Mouse (Mus musculus): ENCODE results near the gene Prim1.

The Prim1 gene

DNA sequence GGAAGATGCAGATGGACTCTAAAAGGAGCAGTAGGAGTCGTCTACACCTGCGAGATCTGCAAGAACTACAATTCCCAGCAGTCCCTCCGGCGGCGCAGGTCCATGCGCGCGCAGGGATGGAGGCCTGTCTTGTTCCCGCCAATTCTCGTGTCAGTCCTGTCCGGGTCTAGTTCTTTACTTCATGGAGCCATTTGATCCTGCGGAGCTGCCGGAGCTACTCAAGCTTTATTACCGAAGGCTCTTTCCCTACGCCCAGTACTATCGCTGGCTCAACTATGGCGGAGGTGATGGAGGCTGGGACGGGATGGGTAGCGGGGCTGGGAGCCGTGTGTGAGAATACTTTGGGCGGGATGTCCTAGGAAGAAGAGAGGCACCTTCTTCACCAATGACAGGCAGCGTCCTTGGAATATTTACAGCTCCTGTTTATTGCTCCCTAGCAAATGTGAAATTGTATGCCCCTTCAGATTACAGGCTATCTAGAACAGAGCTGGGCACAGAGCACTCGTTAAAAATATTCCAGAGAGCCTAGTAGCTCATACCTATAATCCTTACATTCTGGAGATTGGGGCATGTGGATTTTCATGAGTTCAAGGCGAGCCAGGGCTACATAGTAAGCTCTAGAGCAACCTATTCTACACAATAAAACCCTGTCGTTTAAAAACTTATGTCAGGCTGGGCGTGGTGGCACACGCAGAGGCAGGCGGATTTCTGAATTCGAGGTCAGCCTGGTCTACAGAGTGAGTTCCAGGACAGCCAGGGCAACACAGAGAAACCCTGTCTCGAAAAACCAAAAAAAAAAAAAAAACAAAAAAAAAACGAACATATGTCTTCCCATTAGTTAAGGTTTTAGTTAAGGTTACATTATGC, at the start of gene Prim1:
Prim1 (plus strand) TSS at position 101 of the 867 bp plus-strand sequence.
- DNase-seq, result peak; percentile 88

DNA sequence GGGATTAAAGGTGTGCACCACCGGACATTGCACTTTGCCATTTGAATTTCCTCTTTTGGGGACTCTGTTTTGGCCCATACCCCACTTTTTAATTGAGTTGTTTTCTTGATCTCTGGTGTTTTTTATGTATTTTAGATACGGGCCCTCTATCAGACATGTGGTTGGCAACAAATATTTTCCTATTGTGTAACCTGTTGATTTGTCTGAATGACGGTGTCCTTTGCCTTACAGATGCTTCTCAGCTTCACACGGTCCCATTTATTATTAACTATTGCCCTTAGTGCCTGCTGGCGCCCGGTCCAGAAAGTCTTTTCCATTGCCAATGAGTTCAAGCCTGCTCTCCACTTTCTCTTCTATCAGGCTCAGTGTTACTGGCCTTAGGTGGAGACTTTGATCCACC, 48.5 kb upstream of the Prim1 start:
- no peak for DNase-seq

DNA sequence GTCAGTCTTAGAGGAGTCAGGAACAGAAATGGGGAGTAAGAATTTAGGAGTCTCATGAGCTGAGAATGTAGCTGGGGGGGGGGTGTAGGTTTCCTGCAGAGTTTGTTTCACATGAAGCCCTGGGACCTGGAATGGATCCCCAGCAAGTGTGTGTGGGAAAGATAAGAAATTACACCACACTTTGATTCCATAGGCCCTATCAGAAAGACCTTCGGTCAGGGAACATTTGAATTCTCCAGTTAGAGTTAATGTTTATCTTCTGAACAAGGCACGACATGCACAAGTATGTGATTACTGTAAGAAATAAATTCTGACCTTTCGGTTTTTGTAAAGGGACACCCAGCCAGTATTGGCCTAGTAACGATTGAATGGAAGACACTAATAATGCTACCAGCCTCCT, 45.1 kb upstream of the Prim1 start:
- DNase-seq, result no peak

DNA sequence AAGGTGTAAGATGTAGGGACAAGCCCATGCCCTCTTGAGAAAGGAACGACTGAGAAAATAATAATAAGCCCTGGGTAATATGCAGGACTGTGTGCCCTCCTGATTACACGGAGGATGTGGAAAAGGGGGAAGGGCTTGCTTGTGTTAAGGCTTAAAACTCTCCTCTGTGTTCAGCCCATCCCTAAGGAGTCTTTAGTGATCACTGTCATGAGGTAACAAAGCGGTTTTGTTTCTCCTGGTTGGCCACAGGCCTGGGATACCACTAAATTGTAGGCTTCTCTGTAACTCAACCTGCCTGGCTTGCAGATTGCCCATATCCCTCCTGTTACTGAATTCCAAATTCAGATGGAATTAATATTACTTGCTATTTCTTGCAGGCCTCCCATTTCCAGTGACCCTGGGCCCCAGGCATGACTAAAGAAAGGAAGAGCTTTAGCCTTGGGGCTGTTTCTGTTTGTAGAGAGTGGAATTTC, 44.6 kb upstream of the Prim1 start:
- no peak for DNase-seq

DNA sequence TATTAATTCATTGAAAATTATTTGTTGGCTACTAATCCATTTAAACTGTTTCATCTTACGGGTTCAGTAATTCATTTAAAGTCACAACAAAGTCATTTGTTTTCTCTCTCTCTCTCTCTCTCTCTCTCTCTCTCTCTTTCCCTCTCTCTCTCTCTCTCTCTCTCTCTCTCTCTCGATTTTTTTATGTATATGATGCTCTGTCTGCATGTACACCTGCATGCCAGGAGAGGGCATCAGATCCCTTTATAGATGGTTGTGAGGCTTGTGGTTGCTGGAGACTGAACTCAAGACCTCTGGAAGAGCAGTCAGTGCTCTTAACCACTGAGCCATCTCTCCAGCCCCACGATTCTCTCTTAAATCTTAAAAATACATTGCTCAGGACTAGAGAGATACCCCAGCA, 43.8 kb upstream of the Prim1 start:
- peak; percentile 8 for DNase-seq

DNA sequence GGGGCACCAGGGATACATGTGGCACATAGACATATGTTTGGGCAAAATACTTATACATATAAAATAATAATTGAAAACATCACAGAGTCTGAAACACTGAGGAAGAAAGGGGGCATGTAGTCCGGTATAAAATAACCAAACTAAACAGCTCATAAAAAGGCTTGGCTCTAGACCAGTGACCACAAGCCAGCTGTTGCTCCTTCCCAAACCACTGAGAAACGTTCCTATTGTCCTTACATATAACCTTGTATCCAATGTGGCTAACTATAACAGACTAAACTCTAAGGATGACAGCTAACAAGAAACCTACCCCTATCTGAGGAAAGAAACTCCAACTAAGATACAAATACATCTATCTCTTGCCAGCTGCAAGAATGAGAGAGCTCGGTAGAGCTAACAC, 40.9 kb upstream of the Prim1 start:
- no peak for DNase-seq

DNA sequence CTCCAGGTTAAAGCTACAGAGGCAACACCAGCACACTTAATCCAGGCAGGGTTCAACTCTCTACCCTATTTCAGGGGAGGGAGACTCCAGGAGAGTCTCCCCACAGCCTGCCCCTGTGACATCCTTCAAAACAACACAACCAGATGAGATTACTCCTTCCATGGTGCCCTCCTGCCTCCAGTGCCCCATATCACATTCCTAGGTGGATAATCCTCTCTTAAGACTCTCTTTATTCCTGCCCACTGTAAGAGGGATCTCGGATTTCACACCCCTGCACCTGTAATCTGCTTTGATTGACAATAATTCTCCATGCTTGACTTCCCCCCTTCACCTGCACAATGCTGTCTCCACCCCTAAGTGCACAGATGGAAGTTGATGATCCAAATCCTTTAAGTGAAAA, 39.5 kb upstream of the Prim1 start:
- DNase-seq, result no peak

DNA sequence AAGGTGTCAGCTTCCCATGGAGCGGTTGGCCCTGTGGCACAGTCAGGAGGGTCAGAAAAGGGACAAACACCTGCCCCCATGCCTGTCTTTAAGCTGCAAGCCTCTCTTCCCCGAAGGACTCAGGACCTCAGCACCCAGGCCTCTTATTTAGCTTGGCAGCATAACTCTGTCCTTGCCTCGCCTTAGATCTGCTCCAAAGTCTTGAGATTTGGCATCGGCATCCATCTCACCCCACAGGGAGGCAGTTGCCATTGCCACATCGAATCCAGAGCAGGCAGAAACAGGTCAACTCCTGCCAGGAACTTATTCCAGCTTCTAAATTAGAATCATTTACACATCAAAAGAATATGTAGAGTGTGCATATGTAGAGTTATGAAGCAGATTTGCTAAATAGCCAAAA, 30.3 kb upstream of the Prim1 start:
- DNase-seq, result no peak

DNA sequence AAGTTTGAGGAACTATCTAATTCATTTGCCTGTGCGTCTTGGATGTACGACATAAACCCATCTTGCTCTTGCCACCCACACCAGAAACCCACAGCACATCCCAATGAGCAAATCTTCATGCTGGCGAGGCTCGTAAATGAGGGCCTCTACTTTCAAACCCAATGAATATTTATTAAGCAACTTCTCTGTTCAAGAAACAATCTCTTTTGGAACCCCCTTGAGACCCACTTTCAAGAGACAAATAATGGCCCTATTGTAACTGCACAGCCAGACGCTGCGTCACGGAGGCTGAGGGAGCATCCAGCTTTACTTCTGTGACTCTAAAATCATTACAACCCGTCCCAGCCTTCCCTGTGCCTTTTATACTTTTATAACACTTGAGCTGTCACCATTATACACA, 29.4 kb upstream of the Prim1 start:
- no peak for DNase-seq

DNA sequence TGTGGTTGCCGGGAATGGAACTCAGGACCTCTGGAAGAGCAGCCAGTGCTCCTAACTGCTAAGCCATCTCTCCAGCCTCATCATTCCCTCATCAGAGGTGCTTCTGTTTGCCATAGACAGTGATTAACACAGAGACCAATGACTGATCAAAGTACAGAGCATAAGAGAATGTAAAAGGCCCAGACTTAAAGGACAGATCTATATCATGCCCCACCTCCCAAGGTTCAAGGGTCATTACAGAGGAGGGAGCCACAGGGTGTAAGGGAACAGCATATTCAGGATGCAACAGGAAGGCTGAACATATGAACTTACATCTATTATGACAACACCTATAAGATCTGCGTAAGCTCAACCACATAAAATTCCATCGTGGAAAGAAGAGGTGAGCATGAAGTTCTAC, 18.3 kb upstream of the Prim1 start:
- no peak for DNase-seq

DNA sequence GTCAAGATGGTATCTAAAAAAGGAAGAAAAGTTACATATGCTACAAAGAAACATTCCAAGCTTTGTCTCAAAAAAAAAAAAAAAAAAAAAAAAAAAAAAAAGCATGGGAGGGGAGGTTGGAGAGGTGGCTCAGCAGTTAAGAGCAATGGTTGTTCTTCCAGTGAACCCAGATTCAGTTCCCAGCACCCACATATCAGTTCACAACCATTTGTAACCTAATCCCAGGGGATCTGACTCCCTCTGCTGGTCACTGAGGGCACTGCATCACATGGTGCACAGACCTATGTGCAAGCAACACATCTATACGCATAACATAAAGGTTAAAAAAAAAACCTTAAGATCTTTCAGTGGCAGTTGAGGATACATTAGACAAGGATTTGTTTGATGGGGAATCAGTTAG, 16.7 kb upstream of the Prim1 start:
- DNase-seq, result no peak

DNA sequence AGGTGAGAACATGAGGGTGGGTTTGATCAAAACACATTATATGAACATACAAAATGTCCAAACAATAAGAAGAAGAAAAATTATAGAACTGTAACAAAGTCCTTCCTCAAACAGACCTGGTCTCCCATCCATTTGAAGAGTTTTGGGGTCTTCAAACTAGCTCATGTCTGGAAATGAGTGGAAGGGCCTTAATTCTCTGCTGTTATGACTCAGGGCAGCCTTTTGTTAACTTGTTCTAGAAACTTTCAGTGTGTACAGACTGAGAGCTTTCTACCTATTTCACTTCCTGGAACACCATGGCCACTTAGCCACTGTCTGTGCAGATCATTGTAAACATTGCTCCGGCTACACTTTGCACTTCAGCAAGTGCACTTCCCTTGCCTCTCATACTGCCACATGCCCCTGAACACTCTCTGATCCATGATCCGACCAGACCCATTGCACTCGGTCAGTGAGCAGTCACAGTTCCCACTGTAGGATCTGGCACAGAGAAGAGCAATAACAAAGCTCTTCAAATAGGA, 11.6 kb upstream of the Prim1 start:
- DNase-seq, result no peak

DNA sequence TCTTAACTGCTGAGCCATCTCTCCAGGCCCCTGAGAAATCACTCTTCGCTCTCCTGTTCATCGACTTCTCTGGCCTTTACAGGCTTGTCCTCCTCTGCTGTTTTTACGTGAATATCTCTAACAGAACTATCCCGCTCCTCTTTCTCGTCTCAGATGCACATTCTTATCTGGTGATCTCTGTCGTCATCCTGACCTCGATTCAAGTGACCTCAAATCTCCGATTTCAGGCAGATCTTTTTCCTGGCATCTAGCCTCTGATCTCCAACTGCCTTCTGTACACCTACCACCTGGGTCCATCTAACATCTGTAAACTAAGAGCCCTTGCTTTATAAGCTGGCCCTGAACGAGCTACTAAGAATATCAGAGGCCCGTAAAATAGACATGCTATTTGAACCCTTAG, 10.1 kb upstream of the Prim1 start:
- no peak for DNase-seq

DNA sequence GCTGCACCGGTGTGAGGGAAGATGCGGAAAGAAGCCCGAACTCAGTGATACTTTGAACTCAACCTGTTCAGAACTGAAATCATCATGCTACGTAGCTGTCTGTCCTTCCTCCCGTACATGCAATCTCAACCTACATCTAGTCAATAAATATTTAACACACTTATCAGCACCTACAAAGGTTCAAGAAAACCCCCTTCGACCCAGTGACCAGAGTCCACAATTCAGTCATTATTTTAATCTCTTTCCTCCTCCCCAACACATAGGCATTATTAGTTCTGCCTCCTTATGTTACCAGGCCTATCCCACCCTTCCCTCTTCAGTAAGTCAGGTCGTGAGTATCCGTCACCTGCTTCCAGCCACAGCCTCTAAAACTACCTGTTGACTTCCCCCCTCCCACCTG, 9.5 kb upstream of the Prim1 start:
- no peak for DNase-seq

DNA sequence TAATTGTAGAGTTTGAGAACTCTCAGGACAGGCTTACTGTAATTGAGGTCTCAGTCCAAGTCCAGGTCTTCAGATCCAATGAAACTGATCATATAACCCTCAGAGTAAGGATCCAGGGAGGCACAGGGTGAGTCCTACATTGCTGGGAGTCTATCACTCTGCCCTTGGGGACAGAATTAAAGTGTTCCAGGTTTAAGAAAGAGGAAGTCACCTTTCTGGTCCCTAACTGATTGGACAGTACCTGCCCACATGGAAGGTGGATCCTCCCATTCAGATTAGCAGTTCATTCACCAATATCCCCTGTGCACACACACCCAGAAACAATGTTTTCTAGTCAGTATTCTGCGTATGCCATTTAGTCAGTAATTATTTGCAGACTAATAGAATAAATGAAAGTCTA, 7.5 kb upstream of the Prim1 start, which contains the start of gene Hsd17b6:
Hsd17b6 (minus strand) TSS at position 166 of the 400 bp plus-strand sequence.
- DNase-seq, result no peak

DNA sequence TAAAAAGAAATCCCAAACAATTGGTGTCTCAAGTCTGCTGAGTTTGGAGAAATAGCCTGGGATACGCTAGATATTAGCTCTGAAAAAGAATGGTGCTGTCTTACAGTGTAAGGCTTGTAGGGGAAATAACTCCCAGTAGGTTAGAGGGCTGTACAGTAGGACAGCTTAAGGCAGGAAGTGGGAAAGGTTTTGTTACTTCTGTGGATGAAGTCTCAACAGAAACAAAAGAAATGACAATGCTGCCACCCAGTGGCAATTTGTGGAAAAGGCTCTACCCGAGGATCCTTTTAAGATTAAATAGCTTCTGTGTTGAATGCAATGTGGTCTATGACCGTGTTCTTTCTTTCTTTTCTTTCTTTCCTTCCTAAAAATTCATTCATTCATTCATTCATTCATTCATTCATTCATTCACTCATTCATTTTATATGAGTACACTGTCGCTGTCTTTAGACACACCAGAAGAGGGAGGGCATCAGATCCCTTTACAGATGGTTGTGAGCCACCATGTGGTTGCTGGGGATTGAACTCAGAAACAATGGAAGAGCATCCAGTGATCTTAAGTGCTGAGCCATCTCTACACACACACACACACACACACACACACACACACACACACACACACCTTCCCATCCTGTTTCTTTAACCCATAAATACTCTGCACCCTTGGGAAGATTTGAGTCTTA, 6.6 kb upstream of the Prim1 start:
- DNase-seq, result peak; percentile 86

DNA sequence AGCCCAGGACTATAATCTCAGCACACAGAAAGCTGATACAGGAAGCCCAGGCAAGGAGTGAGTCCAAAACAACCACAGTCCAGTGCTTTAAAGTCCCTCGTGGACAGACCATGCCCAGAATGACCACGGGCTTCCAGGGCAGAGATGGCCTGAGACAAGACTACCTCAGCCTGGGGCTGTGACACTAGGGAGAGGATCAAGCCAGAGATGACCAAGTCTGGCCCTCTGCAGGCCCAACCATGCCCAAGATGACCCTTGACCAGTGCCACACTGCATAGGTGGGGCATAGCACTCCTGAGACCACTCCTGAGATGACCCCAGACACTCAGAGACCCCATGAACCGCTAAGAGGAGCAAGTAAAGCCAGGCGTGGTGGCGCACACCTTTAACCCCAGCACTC, 5.2 kb upstream of the Prim1 start:
- no peak for DNase-seq

DNA sequence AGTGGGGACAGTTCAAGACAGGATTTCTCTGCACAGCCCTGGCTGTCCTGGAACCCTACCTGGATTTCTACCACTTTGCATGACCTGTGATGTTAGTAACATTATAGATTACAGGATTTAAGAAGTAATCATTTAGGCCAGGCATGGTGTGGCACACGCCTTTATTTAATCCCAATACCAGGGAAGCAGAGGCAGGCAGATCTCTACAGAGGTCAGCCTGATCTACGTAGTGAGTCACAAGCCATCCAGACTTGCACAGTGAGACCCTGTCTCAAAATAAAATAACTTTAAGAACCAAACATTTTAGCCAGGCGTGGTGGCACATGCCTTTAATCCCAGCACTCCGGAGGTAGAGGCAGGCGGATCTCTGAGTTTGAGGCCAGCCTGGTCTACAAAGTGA, 7.2 kb downstream of the Prim1 start:
- no peak for DNase-seq

DNA sequence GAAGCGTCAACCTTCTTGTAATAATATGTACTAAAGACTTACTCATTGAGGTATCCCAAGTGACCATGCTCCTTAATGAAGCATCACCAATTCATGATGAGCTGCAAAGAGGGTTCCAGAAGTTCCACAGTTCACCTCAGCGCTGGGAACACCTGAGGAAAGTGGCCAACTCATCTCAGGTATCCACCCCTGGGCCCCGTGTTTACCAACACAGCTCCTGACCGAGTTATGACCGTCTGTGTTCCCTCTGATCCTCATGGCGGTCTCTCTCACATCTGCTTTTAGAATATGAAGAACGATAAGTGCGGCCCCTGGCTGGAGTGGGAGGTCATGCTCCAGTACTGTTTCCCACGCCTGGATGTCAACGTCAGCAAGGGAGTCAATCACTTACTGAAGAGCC, 8.5 kb downstream of the Prim1 start:
- no peak for DNase-seq

DNA sequence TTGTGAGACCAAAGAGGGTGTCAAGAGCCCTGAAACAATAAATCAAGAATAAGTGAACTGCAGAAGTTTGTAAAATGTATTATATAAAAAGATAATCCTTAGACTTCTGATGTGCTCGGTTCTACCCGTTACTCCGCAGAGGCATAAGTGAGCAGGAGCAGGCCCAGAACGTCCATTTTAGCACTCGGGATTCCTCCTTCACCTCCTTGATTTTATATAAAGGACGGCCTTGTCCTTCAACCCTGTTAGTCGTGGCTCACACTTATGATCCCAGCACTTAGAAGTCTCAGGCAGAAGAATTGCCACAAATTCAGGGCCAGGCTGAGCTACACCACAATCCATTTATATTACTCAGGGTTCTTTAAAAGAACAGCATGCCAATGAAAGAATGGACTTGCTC, 15.0 kb downstream of the Prim1 start:
- no peak for DNase-seq

DNA sequence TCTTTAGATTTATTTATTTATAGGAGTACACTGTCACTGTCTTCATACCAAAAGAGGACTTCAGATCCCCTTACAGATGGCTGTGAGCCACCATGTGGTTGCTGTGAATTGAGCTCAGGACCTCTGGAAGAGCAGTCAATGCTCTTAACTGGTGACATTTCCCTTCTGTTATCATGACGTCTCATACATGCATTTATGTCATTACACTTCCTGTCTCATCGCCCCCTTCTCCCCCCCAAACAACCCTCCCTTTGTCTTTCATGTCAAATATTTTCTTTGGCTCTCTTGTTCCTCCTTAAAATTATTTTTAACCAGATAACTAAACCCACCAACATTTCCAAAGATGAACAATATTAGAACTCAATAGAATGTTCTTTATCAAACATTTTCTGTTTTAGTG, 15.9 kb downstream of the Prim1 start:
- no peak for DNase-seq

DNA sequence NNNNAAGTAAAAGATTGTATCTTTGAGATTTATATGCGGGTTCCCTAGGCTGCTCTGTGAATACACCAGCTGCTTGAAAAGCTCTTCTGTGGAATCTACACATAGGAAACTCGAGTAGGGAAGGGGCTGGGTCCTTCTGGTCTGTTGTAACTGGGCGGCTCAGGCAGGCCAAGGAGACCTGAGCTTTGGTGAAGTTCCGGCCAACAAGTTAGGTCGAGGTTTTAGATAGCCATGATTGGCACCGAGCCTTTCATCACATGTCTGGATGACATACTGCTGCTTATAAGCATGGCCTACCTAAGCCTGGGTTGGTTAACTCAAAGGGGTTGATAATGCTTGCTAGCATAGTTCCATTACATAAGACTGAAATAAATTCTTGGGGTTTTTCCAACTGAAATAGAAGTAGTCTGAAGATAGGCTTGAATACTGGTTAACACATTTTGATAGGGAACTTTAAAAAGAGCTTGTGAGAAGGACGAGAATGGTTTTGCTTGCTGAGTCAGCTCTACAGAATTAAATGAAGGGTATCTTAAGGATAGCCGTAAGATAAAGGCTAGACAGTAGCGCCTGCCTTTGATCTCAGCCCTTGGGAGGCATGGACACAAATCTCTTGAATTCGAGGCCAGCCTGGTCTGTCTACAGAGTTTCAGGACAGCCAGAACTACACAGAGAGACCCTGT, 21.9 kb downstream of the Prim1 start:
- DNase-seq, result no peak

DNA sequence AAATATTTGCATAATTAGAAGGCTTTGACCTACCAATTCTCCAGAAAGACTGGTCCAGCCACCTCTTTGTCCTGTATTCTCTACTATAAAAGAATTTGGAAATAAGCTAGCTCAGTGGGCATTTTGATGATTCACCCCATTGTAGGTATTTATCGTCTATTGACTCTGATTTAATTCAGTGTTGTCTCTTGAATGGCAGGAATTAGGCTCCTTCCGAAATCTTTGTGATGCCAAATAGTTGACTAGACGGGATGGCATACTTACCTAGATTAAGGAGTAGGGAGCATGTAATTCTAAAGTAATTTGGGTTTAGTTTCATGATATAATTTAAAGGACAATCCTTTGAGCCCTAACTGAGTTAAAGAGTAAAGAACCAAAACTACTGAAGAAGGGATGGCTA, 23.0 kb downstream of the Prim1 start:
- DNase-seq, result no peak

DNA sequence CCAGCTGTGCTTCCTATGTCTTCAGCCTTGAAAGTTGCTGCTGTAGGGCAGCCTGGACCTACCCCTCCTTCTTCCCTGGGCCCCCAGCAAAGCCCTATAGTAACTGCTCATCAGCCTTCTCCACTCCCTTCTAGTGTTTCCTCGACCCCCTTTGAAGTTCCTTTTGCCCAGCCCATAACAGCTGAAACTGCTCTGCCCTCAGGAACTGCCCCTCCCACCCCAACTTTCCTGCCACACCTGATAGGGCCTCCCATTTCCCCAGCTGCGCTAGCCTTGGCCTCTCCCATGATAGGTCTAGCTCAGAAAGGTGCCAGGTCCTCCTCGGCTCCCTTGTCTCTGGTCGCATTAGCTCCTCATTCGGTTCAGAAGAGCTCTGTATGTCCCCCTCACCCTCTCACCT, 24.2 kb downstream of the Prim1 start:
- DNase-seq, result peak; percentile 61

Measured in thymus, postnatal 14 days (tissue).